Mouse (Mus musculus) olfactory bulb, adult 2 months (tissue): Measurements from ENCODE around the gene Srf.

Experiments used
- CTCF ChIP-seq: fragments of 200-500 bp; IDR thresholded peaks from 2 replicates; pipeline ENCODE4 v1.5.1; 2012; ENCODE audit warnings: low read depth, mild to moderate bottlenecking, low read length, moderate library complexity; ENCODE audit not compliant: insufficient read depth
- POLR2A ChIP-seq: fragments of 200-500 bp; IDR thresholded peaks from 2 replicates; pipeline ENCODE4 v1.6.1; 2012; ENCODE audit warnings: mild to moderate bottlenecking, low read depth, low read length, moderate library complexity; ENCODE audit not compliant: insufficient read depth

DNA sequence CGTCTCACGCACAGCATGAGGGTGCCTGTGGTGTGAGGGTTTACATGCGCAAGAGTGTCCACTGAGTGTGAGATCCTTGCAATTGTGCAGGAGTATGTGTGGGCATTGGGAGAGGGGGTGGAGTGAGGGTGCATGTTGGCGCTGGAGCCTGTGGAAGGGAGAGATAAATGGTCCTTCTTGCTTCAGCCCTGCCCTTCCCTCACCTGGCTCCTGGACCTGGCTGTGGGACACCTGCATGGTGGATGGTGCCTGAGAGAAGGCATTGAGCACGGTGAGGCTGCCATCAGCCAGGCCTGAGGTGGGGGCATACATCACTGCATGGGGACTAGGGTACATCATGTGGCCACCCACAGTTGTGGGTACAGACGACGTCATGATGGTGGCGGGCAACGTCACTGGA is 6.3 kb downstream of the Srf start:
- no peak for TF ChIP-seq POLR2A
- no peak for TF ChIP-seq CTCF
